Mouse (Mus musculus): ENCODE results near the gene Ddx39b. TPM values are rescaled to one million over a fixed set of nuclear protein-coding genes. Genes with fewer than 3 reads are reported as not detected.

Gene Ddx39b
- total RNA-seq (2012; rRNA removed) (208 and 229 TPM in 2 replicates), total RNA-seq (2014; rRNA removed) (242 and 254 TPM in 2 replicates), polyA plus RNA-seq (2012; ENCODE audit: insufficient read length, low read depth) (341 and 411 TPM in 2 replicates)

DNA sequence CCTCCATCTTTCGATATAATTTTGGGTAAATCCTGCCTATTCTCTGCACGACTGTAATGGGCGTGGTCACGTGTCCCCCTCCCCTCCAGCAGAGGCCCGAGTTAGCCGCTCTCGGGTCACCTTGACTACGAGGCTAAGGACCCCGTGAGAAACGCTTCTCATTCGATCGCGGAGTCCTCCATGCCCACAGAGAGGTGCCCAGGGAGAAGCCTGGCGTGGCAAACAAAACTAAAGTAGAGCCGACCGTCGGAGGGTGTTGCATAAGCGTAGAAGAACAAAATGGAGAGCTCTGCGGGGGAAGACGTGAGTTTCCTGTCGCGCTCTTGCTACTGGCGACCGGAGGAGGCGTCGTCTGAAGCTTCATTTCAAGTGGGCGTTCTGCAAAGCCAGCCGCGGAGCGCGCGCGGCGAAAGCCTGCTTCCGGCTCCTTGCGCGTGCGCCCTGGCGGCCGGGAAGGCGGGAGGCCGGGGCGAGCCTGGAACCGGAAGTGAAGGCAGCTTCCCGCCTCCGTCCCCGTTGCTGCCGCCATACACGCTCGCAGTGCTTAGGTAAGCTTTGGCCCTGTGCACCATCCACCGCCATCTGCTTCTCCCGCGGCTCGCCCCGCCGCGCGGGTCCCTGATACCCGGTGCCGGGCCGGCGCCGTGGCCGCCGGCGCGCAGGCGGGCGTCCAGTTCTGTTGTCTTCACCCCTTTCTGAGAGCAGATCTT lies at the start of gene Ddx39b:
Ddx39b (plus strand) TSS at position 442 of the 710 bp plus-strand sequence.
- H3K27ac ChIP-seq (ENCODE audit: insufficient read depth, low read depth) = peak within 1 kb of the TSS; percentile 88
- H3K4me1 ChIP-seq (ENCODE audit: control insufficient read depth in 1 of 2, insufficient read depth in 2 of 2) = peaks cover 6 to 47% of the 10 kb centered on the region in 2 experiments
- H3K4me2 ChIP-seq (ENCODE audit: insufficient read depth, low read depth, poor library complexity, severe bottlenecking) = peak within 1 kb of the TSS; percentile 77
- in situ Hi-C loops (cut with MboI; ENCODE audit: low pct_ligation_motif_present, low pct_unique_long_range_greater_than_20kb, low sequenced_read_pairs) (no loop called here), dilution Hi-C loops (cut with MboI; ENCODE audit: extremely low pct_ligation_motif_present, extremely low pct_unique_long_range_greater_than_20kb, low sequenced_read_pairs) (no loop called here)
- DNase-seq (ENCODE audit: extremely low read depth) = peak; percentile 96
- H3K79me2 ChIP-seq (replicated peaks; ENCODE audit: control insufficient read depth, extremely low read depth, insufficient read depth, poor library complexity, severe bottlenecking) = peaks cover 48% of the 10 kb centered on the region
- peaks cover 3% of the 10 kb centered on the region for H3K27me3 ChIP-seq (replicated peaks)
- peaks cover 27 to 49% of the 10 kb centered on the region in 2 experiments for H3K36me3 ChIP-seq (replicated peaks in 1 of 2; ENCODE audit: control insufficient read depth in 1 of 2, insufficient read depth in 1 of 2, low read length in 1 of 2)
- H3K4me3 ChIP-seq (replicated peaks in 1 of 3; ENCODE audit: low read depth in 2 of 3, low read length in 2 of 3, poor library complexity in 1 of 3) = peak within 1 kb of the TSS; percentile 90 to 92 (median 92)
- H3K9ac ChIP-seq (ENCODE audit: insufficient read depth, low read depth) = peak within 1 kb of the TSS; percentile 99
- no peaks in the 10 kb centered on the region for H3K9me3 ChIP-seq (replicated peaks; ENCODE audit: low read length)
- no peak for TF ChIP-seq POLR2AphosphoS2 (IDR thresholded peaks at IDR 0.05; ENCODE audit: low read depth, low read length)
- TF ChIP-seq USF2 (conservative IDR thresholded peaks at IDR 0.05; ENCODE audit: low read depth, low read length) = peak; percentile 94
- no peak for TF ChIP-seq EP300 (IDR thresholded peaks at IDR 0.05; ENCODE audit: low read length)
- no peak for TF ChIP-seq MAFK (IDR thresholded peaks at IDR 0.05; ENCODE audit: insufficient replicate concordance, low read length)
- TF ChIP-seq SIN3A (IDR thresholded peaks at IDR 0.05; ENCODE audit: low read length) = peak; percentile 80
- TF ChIP-seq POLR2A (IDR thresholded peaks at IDR 0.05; ENCODE audit: low read depth, low read length) = peak; percentile 81
- TF ChIP-seq MEF2A (IDR thresholded peaks at IDR 0.05; ENCODE audit: borderline replicate concordance, low read depth, low read length) = no peak; the same call in 1 of the 2 replicates
- peak; percentile 96 for TF ChIP-seq MXI1 (IDR thresholded peaks at IDR 0.05; ENCODE audit: low read depth, low read length)
- peak; percentile 93 for TF ChIP-seq BHLHE40 (IDR thresholded peaks at IDR 0.05; ENCODE audit: low read depth, low read length)
- peak; percentile 79; the same call in 1 of the 2 replicates for TF ChIP-seq CHD1 (IDR thresholded peaks at IDR 0.05; ENCODE audit: low read depth, low read length)
- TF ChIP-seq TCF12 (IDR thresholded peaks at IDR 0.05; ENCODE audit: low read depth, low read length) = peak; percentile 89
- TF ChIP-seq JUND (conservative IDR thresholded peaks at IDR 0.05; ENCODE audit: low read depth, low read length) = no peak
- TF ChIP-seq MAX (IDR thresholded peaks at IDR 0.05; ENCODE audit: low read length) = peak; percentile 100
- no peak for TF ChIP-seq UBTF (IDR thresholded peaks at IDR 0.05; ENCODE audit: low read depth, low read length)
- TF ChIP-seq ETS1 (conservative IDR thresholded peaks at IDR 0.05; ENCODE audit: low read depth, low read length) = no peak
- no peak for TF ChIP-seq ZKSCAN1 (IDR thresholded peaks at IDR 0.05; ENCODE audit: borderline replicate concordance, low read depth, low read length)
- peak; percentile 98 for TF ChIP-seq ELF1 (IDR thresholded peaks at IDR 0.05; ENCODE audit: low read depth, low read length)
- no peak for TF ChIP-seq ZNF384 (IDR thresholded peaks at IDR 0.05; ENCODE audit: low read depth, low read length)
- TF ChIP-seq CTCF (conservative IDR thresholded peaks at IDR 0.05 in 1 of 2, IDR thresholded peaks at IDR 0.05 in 1 of 2; ENCODE audit: low read depth in 2 of 2, low read length in 2 of 2) = 0 out of 4 replicates have a peak, but pooled peaks of 1 of the 2 experiments have one; percentile 17
- no peak for TF ChIP-seq GABPA (IDR thresholded peaks at IDR 0.05; ENCODE audit: insufficient replicate concordance, low read depth, low read length)
- peak; percentile 71 for TF ChIP-seq NELFE (IDR thresholded peaks at IDR 0.05; ENCODE audit: low read depth, low read length)
- peak; percentile 97 for TF ChIP-seq KAT2A (IDR thresholded peaks at IDR 0.05; ENCODE audit: insufficient replicate concordance, low read length)
- peak; percentile 95 for TF ChIP-seq USF1 (IDR thresholded peaks at IDR 0.05; ENCODE audit: low read depth, low read length)
- TF ChIP-seq NRF1 (IDR thresholded peaks at IDR 0.05; ENCODE audit: low read depth, low read length) = peak; percentile 91
- TF ChIP-seq HCFC1 (IDR thresholded peaks at IDR 0.05; ENCODE audit: low read depth, low read length) = peak; percentile 83
- TF ChIP-seq TBP (conservative IDR thresholded peaks at IDR 0.05; ENCODE audit: low read depth, low read length) = peak; percentile 86
- peak; percentile 95 for TF ChIP-seq MAZ (IDR thresholded peaks at IDR 0.05; ENCODE audit: low read depth, low read length)
- TF ChIP-seq MYC (IDR thresholded peaks at IDR 0.05; ENCODE audit: low read depth, low read length) = peak; percentile 93

Data from CH12.LX (cell line).